Mouse (Mus musculus): ENCODE measurements at regions not wholly inside any gene's neighbourhood (a gene's known extent, or its start where the extent isn't known, plus 50 kb on each side); places are given as distances from the start of the nearest gene placed in this dataset.
A peak's percentile ranks its signal among the peaks of the same experiment; 100 is the strongest.

DNA sequence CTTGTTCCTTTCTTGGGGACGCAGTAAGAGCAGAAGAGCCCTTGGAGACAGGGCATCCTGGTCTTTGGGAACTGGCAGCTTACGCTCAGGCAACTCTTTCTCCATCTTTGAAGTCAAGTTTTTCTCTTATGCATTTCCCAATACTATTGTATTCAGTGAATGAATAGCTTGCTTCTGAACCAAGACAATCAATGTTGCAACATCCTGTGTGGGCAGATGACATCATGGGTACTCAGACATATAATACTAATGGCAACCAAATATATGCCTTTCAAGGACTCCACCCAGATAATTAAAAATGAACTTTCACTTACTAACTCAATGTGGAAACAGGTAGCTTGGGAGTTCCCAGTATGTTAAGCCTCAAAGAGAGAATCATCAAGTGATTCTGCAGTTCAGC, 104.6 kb downstream of the Ngf start:
- DNase-seq, result no peak

DNA sequence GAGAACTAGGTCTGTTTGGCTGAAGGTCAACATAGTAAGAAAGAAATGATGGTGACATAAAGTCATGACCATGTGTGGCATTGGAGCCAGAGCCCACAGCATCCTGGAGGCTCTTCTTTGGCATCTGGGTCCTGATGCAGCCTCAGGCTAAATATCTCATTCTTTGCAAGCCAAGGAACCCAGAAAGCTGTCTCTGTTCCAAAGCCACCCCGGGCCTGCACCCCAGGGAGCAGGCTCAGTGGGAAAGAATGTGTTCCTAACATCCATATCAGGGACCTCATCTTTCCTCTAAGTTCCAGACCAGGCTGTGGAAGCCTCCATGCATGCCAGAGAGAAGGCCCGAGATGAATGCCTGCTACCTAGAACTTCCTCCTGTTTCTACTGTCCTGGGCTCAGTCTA, 107.2 kb downstream of the Ngf start:
- no peak for DNase-seq

DNA sequence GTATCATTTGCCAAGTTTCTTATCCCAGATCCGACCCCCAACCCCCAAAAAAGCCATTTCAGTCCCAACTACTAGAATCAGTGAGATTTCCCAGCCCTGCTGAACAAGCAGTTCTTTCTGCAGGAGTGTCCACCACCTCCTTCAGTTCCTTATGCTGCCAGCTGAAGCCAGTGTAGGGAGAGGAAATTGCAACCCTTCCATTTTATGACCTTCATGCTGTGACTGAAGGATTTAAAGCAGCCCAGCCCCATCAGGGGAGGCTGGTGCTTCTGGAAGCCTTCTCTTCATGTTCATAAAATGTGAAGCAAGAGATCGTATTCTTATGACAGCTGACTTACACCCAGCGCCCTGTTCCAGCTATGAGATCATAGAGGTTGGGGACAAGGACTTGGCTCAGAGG, 112.1 kb downstream of the Ngf start:
- no peak for DNase-seq

- DNase-seq, result no peak
Observed at GRCm38 (mm10) chr3:102585136-102585535, 115.4 kb downstream of the Ngf start.

GRCm38 (mm10) chr3:102586221-102586620, 116.5 kb downstream of the Ngf start:
- DNase-seq, result no peak

- no peak for DNase-seq
Observed at GRCm38 (mm10) chr3:102592041-102592440, 122.3 kb downstream of the Ngf start.

GRCm38 (mm10) chr3:102596944-102597551, 127.3 kb downstream of the Ngf start:
- DNase-seq, result no peak

- DNase-seq, result peak; percentile 9
Observed at GRCm38 (mm10) chr3:102599061-102599460, 129.3 kb downstream of the Ngf start.

DNA sequence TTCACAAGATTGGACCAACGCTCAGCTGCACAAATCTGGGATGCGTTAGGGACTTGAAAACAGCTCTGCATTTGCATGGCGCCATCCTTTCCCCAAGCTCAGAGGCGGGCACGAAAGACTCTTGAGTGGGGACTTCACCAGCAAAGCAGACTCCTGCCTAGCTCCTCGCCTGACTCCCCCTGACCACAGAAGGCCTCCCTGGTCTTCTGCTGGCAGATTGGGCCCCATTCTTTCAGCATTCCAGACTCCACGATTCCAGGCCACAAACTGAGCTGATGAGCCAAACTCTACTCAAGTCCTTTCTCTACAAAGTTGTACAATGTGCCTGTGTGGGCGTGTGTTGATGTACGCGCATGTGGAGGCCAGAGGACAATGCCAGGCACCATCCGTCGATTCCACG, 131.6 kb upstream of the Tspan2 start:
- no peak for DNase-seq

DNA sequence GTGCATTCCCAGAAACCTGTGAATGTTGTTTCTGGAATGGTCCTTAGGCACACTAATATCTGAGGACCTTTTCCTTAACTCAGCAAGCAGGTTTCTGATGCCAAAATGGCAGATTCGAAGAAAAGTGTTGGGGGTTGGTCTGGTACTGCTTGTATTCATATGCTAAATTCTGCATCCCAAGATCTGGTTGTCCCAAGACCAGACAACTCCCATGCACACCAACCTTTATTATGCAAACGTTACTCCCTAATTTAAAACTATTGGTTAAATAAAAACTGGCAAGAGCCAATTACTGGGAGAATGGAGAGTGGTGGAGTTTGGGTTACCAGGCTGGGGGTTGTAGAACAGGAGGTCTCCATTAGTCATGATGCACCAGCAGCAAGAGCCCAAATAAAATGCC, 129.0 kb upstream of the Tspan2 start:
- no peak for DNase-seq

DNA sequence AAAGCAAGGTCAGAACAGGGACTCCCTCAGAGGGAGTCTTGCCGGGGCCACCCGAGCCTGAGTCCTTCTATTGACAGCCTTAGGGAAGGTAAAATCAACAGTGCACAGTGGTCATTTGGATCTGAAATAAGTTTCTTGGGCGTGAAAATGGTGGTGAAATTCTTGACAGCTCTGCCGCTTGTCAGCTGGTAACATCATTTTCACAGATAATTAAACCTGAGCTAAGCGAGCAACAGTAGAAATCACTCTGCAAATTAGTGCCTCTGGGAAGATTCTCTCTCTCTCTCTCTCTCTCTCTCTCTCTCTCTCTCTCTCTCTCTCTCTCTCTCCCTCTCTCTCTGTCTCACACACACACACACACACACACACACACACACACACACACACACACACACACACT, 123.4 kb upstream of the Tspan2 start:
- no peak for DNase-seq

GRCm38 (mm10) chr3:102611398-102612366, 122.6 kb upstream of the Tspan2 start:
- no peak for DNase-seq

DNA sequence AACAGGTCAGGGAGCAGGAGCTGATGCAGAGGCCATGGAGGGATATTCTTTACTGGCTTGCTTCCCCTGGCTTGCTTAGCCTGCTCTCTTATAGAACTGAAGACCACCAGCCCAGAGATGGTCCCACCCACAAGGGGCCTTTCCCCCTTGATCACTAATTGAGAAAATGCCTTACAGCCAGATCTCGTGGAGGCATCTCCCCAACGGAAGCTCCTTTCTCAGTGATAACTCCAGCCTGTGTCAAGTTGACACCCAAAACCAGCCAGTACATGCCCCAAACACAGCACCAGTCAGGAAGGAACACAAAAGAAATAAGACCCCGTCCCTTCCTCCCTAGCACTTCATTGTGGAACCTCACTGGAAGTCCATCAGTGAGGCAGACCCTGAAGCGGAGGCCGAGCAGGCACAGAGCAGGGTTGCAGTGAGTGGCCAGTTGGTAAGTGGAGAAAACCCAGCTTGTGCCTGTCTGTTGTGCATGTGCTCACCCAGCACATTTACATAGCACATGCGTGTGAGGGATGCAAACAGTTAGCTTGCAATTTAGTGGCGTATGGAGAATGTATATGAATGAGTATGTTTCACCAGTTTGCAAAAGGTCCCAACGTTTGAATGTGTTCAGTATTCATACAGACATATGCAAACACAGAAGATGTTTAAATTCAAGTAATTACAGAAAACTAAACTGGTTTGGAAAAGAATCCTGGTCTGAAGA, 114.5 kb upstream of the Tspan2 start:
- no peak for DNase-seq

GRCm38 (mm10) chr3:102636076-102636475, 98.3 kb upstream of the Tspan2 start:
- no peak for DNase-seq

- DNase-seq, result no peak
Observed at GRCm38 (mm10) chr3:102636674-102637073, 97.7 kb upstream of the Tspan2 start.

DNA sequence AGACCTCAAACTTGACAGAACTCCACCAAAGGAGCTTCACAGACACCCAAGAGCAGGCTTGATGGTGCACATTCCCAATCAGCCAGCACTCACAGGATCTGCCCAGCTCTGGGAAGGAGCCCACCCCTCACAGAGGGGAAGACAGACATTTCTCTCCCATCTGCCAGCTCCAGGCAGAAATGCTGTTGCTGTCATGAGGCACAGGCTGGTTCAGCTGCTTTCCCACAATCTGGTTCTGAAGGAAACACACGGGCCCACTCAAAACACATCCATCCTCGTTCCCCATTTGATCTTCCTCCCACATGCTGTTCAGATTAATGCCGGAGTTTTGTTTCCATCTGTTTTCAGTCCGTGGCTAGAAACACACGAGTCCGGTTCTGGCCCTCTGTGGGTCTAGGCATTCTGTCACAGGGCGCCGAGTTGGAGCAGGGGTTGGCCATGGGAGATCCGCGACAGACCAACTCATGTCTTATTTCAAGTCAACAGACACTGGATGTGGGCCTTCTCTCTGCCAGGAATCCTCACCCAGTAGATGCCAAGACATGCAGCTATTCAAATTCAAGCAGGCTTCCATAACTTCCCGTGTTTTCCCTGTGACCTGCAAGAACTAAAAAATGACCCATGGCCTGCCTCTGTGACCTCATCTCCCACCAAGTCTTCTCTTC, 89.9 kb upstream of the Tspan2 start:
- DNase-seq, result no peak

- DNase-seq, result no peak
Observed at GRCm38 (mm10) chr3:102648450-102648849, 85.9 kb upstream of the Tspan2 start.

GRCm38 (mm10) chr3:102654962-102655361, 79.4 kb upstream of the Tspan2 start:
- DNase-seq, result no peak

DNA sequence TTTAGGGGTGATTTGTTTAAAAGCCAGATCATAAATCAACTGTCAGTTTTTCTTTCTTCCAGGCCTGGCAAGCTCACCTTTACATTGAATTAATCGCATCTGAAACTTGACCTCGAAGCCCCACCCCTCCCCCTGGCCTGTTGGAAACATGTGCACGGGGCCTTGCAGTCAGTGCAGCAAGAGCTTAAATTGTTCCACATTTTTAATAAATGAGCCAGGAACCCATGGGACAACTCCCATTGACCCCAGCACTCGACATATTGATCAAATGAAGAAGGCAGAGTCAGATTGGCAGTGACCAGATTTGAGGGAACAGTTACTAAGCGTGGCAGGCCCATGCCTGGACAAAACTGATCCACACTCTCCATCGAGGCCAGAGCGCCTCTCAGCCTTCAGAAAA, 77.2 kb upstream of the Tspan2 start:
- no peak for DNase-seq

DNA sequence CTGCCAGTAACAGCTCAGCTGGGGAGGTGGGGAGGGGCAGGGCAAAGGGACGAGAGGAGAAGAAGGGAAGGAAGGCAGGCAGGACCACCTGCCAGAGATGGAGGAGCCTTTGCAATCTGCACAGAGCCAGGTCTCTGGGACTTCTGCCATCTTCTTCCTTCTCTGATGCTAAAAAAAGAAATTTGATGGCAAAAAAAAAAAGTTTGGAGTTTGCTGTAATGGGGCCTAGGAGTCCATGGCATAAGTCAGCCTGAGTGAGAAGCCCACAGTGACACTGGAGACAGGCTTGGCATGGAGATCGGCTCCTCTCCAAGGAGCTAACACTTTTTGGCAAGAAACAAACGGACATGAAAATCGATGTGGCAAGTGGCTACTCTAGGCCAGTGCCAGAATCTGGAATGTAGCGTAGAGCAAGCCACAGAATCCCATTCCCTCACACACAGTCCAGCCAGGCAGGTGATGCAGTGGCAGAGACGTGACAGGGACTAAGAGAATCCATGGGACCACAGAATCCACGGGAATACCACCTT, 76.7 kb upstream of the Tspan2 start:
- no peak for DNase-seq

DNA sequence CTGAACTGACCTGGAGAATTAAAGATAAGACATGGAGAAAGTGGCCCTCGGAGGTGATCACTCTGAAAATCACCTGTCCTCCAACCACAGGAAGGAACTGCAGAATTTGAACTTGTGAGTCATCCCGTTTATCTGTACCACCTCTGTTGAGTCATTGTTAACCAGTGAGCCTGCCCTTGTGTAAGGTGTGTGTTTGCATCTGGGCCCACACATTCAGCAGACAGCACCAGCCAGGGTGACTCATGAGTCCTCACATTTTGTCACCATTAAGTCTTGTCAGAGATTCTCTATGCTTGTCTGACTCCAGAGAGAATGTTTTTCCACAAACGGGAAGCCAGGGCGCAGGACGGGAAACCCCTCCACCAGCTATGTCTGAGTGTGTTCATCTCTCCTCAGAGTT, 75.0 kb upstream of the Tspan2 start:
- no peak for DNase-seq

- no peak for DNase-seq
Observed at GRCm38 (mm10) chr3:102661296-102661695, 73.0 kb upstream of the Tspan2 start.

GRCm38 (mm10) chr3:102663711-102664110, 70.6 kb upstream of the Tspan2 start:
- DNase-seq, result no peak

All from kidney, adult 9 months (tissue).